Mouse (Mus musculus): ENCODE results near the gene Ros1.

- TF ChIP-seq CTCF (conservative IDR thresholded peaks at IDR 0.05 in 1 of 2, IDR thresholded peaks at IDR 0.05 in 1 of 2; ENCODE audit: low read depth in 2 of 2, low read length in 2 of 2) (no peak), MAX (IDR thresholded peaks at IDR 0.05; ENCODE audit: low read length) (no peak), EP300 (IDR thresholded peaks at IDR 0.05; ENCODE audit: low read length) (no peak), PAX5 (IDR thresholded peaks at IDR 0.05; ENCODE audit: low read length) (no peak), POLR2A (IDR thresholded peaks at IDR 0.05; ENCODE audit: low read depth, low read length) (no peak), JUN (IDR thresholded peaks at IDR 0.05; ENCODE audit: insufficient read depth, low read depth, low read length) (no peak), NRF1 (IDR thresholded peaks at IDR 0.05; ENCODE audit: low read depth, low read length) (no peak), USF1 (IDR thresholded peaks at IDR 0.05; ENCODE audit: low read depth, low read length) (no peak), CHD1 (IDR thresholded peaks at IDR 0.05; ENCODE audit: low read depth, low read length) (no peak)
Observed at GRCm38 (mm10) chr10:52194957-52195852, at the start of gene Ros1.

All from CH12.LX (cell line).